Mouse (Mus musculus): ENCODE measurements around the gene S100a4. TPM values are rescaled to one million over a fixed set of nuclear protein-coding genes. Genes with fewer than 3 reads are reported as not detected.

The S100a4 gene
- polyA plus RNA-seq, 1 experiment from 2014 or later, result 1.0 TPM

GRCm38 (mm10) chr3:90627807-90628206 is 24.2 kb downstream of the S100a4 start:
- no peaks in the 10 kb centered on the region for H3K27me3 ChIP-seq
- WGBS, result 69% methylated on average over 4 of the region's 4 CpGs
- peaks cover 12% of the 10 kb centered on the region for H3K4me1 ChIP-seq (replicated peaks)
- H3K4me2 ChIP-seq, result no peak overlapping the region
- no peak overlapping the region for H3K4me3 ChIP-seq
- no peaks in the 10 kb centered on the region for H3K36me3 ChIP-seq
- no peak overlapping the region for H3K9ac ChIP-seq
- no peak overlapping the region for H3K27ac ChIP-seq (replicated peaks)
- no peak for ATAC-seq (ENCODE audit: low FRiP score, low read depth)
- no peaks in the 10 kb centered on the region for H3K9me3 ChIP-seq

DNA sequence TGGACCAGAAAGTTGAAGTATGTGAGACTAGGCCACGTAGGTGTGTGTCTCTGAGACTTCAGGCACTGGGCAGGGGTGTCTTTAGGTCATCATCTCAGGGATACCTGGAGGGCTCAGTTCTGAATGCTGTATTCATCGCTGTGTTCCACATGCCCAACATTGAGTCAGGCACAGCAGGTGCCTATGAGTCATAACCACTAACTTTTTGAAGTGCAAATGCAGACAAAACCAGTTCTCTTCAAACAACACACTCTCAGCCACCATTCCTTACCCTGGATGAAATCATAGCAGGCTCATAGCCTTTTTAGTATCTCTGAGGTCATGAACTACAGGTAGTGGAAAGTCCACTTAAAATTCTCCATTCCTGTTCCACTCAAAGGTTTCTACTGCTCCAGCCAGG is 25.7 kb downstream of the S100a4 start:
- H3K4me3 ChIP-seq, result no peak overlapping the region

DNA sequence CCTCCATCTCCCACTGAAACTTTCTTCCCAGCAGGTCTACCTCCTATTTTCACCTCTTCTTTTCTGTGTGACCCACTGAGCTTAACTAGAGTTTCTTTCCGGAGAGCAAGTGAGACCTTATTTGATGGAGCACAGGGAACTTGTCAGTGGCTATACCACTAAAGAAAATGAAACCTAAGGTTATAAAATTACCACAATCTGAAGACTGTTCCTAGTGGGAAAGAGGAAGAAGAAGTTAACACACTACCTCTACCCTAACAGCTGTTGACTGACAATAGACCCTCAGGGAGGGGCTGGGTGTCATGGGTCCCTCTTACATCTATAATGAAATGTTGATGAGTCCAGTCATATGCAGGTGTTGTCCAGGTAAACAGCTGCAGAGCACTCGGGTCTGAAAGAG is 28.4 kb downstream of the S100a4 start:
- Histone ChIP-seq H3K4me1 (replicated peaks) (no peaks in the 10 kb centered on the region), H3K27me3 (no peaks in the 10 kb centered on the region), H3K4me3 (no peak overlapping the region), H3K9me3 (no peaks in the 10 kb centered on the region), H3K36me3 (no peaks in the 10 kb centered on the region), H3K4me2 (no peak overlapping the region), H3K27ac (replicated peaks) (no peak overlapping the region), H3K9ac (no peak overlapping the region)
- 86% methylated on average over 2 of the region's 2 CpGs for WGBS
- ATAC-seq (ENCODE audit: low FRiP score, low read depth), result no peak

More for the DNA sequence above, 25.7 kb downstream of the S100a4 start:
- no peak for ATAC-seq (ENCODE audit: low FRiP score, low read depth)
- Histone ChIP-seq H3K27ac (replicated peaks) (no peak overlapping the region), H3K36me3 (no peaks in the 10 kb centered on the region), H3K4me2 (no peak overlapping the region), H3K27me3 (no peaks in the 10 kb centered on the region), H3K9me3 (no peaks in the 10 kb centered on the region), H3K4me1 (replicated peaks) (no peaks in the 10 kb centered on the region), H3K9ac (no peak overlapping the region)
- 87% methylated on average over 2 of the region's 2 CpGs for WGBS

DNA sequence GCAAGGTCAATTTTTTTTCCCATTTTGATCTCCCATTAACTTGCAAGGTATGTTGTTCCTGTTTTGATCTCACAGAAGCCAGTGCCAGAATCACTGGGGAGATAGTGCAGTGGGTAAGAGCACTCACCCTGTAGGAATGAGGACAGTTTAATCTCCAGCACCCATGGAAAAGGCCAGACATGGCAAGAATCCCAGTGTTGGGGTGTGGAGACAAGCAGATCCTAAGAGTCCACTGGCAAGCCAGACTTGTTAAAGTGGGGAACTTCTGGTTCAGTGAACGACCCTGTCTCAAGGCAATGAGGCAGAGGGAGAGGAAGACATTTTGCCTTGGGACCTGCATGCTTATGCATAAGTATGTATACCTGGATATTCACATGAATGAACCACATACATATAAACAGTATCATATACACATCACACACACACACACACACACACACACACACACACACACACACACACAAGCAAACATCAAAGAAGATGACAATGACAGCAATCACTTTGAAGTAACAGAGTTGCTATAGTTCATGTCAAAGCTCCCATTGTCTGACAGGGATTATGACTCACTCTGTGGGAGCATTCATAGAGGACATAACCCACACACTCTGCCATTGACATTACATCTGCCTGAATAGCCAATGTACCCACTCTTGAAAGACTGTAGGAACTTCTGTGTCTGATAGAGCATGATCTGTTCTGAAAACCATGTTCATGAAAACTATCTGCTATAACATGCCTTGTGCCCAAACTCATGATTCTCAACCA is 35.1 kb downstream of the S100a4 start:
- Histone ChIP-seq H3K4me1 (replicated peaks) (no peaks in the 10 kb centered on the region), H3K9ac (no peak overlapping the region), H3K4me3 (no peak overlapping the region), H3K4me2 (no peak overlapping the region), H3K27me3 (no peaks in the 10 kb centered on the region), H3K9me3 (no peaks in the 10 kb centered on the region), H3K36me3 (no peaks in the 10 kb centered on the region), H3K27ac (replicated peaks) (no peak overlapping the region)
- ATAC-seq (ENCODE audit: low FRiP score, low read depth), result no peak
- 91% methylated on average over 1 of the region's 1 CpGs for WGBS

- Histone ChIP-seq H3K4me1 (replicated peaks) (no peaks in the 10 kb centered on the region), H3K27ac (replicated peaks) (no peak overlapping the region), H3K4me3 (no peak overlapping the region), H3K27me3 (no peaks in the 10 kb centered on the region), H3K4me2 (no peak overlapping the region), H3K9ac (no peak overlapping the region), H3K36me3 (no peaks in the 10 kb centered on the region), H3K9me3 (no peaks in the 10 kb centered on the region)
- 53% methylated on average over 7 of the region's 7 CpGs for WGBS
- no peak for ATAC-seq (ENCODE audit: low FRiP score, low read depth)
Measured at GRCm38 (mm10) chr3:90639511-90640154, 36.1 kb downstream of the S100a4 start.

DNA sequence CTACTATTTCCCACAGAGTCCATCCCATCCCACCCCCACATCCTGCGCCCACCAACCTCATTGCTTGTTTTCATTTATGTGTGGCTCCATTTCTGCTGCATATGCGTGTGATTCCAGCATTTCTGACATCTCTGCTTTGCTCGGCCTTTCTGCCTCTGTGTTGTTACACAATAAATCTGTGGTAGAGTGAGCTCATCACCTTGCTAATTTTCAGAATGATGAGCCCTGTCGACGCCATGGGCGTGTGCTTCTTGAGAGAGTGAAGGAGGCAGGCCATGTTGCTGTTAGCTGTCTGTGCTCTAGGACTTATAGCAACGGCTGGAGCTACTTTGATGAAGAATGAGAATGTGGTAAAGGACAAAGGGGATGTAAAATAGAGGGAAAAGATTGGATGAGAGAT is 37.4 kb downstream of the S100a4 start:
- no peak overlapping the region for H3K4me2 ChIP-seq
- no peaks in the 10 kb centered on the region for H3K27me3 ChIP-seq
- H3K27ac ChIP-seq (replicated peaks), result no peak overlapping the region
- ATAC-seq (ENCODE audit: low FRiP score, low read depth), result no peak
- H3K4me3 ChIP-seq, result no peak overlapping the region
- H3K4me1 ChIP-seq (replicated peaks), result no peaks in the 10 kb centered on the region
- 86% methylated on average over 7 of the region's 7 CpGs for WGBS
- no peaks in the 10 kb centered on the region for H3K9me3 ChIP-seq
- H3K9ac ChIP-seq, result no peak overlapping the region
- no peaks in the 10 kb centered on the region for H3K36me3 ChIP-seq

DNA sequence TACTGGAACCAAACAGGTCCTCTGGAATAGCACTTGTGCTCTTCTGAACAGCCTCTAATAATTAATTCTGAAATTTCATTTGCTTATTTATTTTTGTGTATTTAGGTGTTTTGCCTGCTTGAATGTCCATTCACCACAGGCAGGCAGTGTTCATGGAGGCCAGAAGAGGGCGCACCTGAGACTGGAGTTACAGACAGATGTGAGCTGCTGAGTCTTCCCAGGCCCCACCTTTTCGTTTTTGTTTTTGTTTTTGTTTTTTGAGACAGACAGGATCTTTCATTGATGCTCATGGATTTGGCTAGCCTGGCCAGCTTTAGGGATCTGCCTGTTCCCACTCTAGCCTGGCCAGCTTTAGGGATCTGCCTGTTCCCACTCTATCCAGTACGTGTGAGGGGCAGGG is 40.6 kb downstream of the S100a4 start:
- H3K4me3 ChIP-seq, result no peak overlapping the region
- no peak for ATAC-seq (ENCODE audit: low FRiP score, low read depth)
- no peaks in the 10 kb centered on the region for H3K4me1 ChIP-seq (replicated peaks)
- H3K9me3 ChIP-seq, result no peaks in the 10 kb centered on the region
- no peaks in the 10 kb centered on the region for H3K27me3 ChIP-seq
- 48% methylated on average over 3 of the region's 3 CpGs for WGBS
- no peak overlapping the region for H3K27ac ChIP-seq (replicated peaks)
- H3K36me3 ChIP-seq, result no peaks in the 10 kb centered on the region
- H3K4me2 ChIP-seq, result no peak overlapping the region
- H3K9ac ChIP-seq, result no peak overlapping the region

DNA sequence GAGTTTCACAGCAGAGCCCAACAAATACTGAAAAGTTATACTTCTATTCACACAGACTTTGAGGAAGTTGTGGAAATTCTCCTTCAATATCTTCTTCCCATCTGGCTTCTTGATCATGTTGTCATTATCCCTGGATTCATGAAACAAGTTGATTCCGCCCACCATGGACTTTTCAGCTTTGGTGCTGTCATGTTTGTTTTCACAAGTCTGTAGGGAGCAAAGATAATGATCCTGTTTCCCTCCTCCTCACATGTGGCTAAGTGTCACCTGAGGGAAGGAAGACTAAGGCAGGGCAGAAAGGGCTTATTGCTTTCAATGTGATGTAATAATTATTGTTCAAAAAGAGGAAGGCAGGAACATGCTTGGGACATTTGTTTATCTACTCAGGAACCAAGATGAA is 43.7 kb downstream of the S100a4 start:
- no peak overlapping the region for H3K4me2 ChIP-seq
- H3K9me3 ChIP-seq, result no peaks in the 10 kb centered on the region
- H3K27ac ChIP-seq (replicated peaks), result no peak overlapping the region
- 83% methylated on average over 1 of the region's 1 CpGs for WGBS
- H3K36me3 ChIP-seq, result no peaks in the 10 kb centered on the region
- ATAC-seq (ENCODE audit: low FRiP score, low read depth), result no peak
- no peak overlapping the region for H3K4me3 ChIP-seq
- H3K4me1 ChIP-seq (replicated peaks), result no peaks in the 10 kb centered on the region
- no peak overlapping the region for H3K9ac ChIP-seq
- no peaks in the 10 kb centered on the region for H3K27me3 ChIP-seq

GRCm38 (mm10) chr3:90648981-90649380 is 45.4 kb downstream of the S100a4 start:
- Histone ChIP-seq H3K27ac (replicated peaks) (no peak overlapping the region), H3K4me2 (no peak overlapping the region)
- no peak for ATAC-seq (ENCODE audit: low FRiP score, low read depth)

GRCm38 (mm10) chr3:90649832-90650231 is 46.3 kb downstream of the S100a4 start:
- Histone ChIP-seq H3K27ac (replicated peaks) (no peak overlapping the region), H3K9ac (no peak overlapping the region), H3K9me3 (no peaks in the 10 kb centered on the region), H3K27me3 (no peaks in the 10 kb centered on the region), H3K4me2 (no peak overlapping the region), H3K4me1 (replicated peaks) (no peaks in the 10 kb centered on the region), H3K36me3 (no peaks in the 10 kb centered on the region), H3K4me3 (no peak overlapping the region)
- WGBS, result 81% methylated on average over 2 of the region's 2 CpGs
- no peak for ATAC-seq (ENCODE audit: low FRiP score, low read depth)

More at GRCm38 (mm10) chr3:90648981-90649380, 45.4 kb downstream of the S100a4 start:
- H3K4me3 ChIP-seq, result no peak overlapping the region
- no peaks in the 10 kb centered on the region for H3K9me3 ChIP-seq
- H3K27me3 ChIP-seq, result no peaks in the 10 kb centered on the region
- H3K36me3 ChIP-seq, result no peaks in the 10 kb centered on the region
- no peak overlapping the region for H3K9ac ChIP-seq
- H3K4me1 ChIP-seq (replicated peaks), result no peaks in the 10 kb centered on the region

DNA sequence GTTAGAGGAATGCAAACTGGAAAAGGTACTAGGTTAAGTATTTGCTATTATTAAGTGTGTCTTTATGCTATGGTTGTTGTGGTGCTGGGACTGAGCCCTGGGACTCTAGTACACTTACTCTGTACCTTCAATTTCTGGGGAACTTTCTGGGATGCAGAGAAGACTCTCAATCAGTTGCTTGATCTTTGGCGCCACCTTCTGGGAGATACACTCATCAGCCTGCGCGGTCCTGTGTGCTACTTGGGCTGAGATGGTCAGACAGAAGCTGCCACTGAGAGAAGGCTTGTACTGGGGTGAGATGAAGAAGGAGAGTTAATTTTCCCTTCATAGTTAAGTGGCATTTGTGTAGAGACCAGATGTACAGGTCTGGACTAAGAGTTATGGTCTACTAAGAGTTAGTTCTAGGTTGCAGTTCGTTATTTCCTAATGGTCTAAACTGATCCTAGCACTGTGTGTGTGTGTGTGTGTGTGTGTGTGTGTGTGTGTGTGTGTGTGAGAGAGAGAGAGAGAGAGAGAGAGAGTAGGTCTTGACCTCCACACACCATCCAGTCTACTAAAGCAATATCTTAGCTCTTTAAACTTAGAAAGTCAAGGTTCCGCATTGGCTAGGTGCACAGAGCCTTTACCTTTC is 49.4 kb downstream of the S100a4 start:
- Histone ChIP-seq H3K27me3 (no peaks in the 10 kb centered on the region), H3K9me3 (no peaks in the 10 kb centered on the region), H3K27ac (replicated peaks) (no peak overlapping the region), H3K4me3 (no peak overlapping the region), H3K36me3 (no peaks in the 10 kb centered on the region), H3K4me1 (replicated peaks) (no peaks in the 10 kb centered on the region), H3K4me2 (no peak overlapping the region), H3K9ac (no peak overlapping the region)
- ATAC-seq (ENCODE audit: low FRiP score, low read depth), result peak; percentile 93
- 35% methylated on average over 5 of the region's 5 CpGs for WGBS

DNA sequence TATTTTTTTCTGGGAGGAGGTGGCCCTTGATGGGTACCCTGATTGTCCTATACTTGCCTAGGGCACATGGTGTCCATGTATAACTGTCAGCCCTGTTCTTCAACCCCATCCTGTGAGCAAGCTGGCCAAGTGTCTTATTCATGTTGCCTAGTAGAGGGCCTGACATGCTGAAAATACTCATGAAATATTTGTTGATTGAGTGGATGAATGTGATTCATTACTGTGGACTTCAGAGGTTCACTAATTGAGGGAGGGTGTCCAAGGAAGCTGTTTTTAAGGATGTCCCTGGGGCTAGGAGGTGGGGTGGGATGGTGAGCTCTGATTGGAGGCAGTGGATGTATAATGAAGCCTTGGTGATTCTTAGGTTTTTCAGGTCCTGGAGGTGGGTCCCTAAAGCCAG is 50.1 kb downstream of the S100a4 start, which contains the start of gene S100a7a:
TSS of gene S100a7a (plus strand) at position 301 of the 400 bp plus-strand sequence.
- Histone ChIP-seq H3K9me3 (no peaks in the 10 kb centered on the region), H3K27me3 (no peaks in the 10 kb centered on the region), H3K9ac (no peak within 1 kb of the TSS), H3K36me3 (no peaks in the 10 kb centered on the region), H3K4me1 (replicated peaks) (no peaks in the 10 kb centered on the region), H3K4me3 (no peak within 1 kb of the TSS), H3K4me2 (no peak within 1 kb of the TSS), H3K27ac (replicated peaks) (no peak within 1 kb of the TSS)
- ATAC-seq (ENCODE audit: low FRiP score, low read depth), result no peak

Data from hindbrain, embryonic 15.5 days (tissue).